ENCODE assay signal across 11 mouse cellular contexts in genomic region chr17:7231790-7232189, GRCm38 (mm10).
"Had no signal": no experiment of that assay in that cellular context is flagged by ENCODE, and none has a peak within 500 bp of the region (broad histone marks: within the 10 kb centered on the region; RNA-seq: fewer than 3 reads in every experiment).

No protein-coding gene starts in this region.

- H3K4me3 ChIP-seq: kidney, embryonic 15.5 days; limb, embryonic 15.5 days; liver, embryonic 12.5 days; megakaryocyte, embryonic 14.5 days; midbrain, embryonic 12.5 days; neural tube, embryonic 13.5 days had no signal

- H3K27ac ChIP-seq: limb, embryonic 15.5 days; liver, embryonic 12.5 days; midbrain, embryonic 12.5 days; neural tube, embryonic 13.5 days; stomach, postnatal 0 days had no signal

- H3K9ac ChIP-seq: kidney, embryonic 15.5 days; limb, embryonic 15.5 days; liver, embryonic 12.5 days; lung, embryonic 14.5 days; midbrain, embryonic 12.5 days; neural tube, embryonic 13.5 days had no signal

- H3K4me2 ChIP-seq: kidney, embryonic 15.5 days; limb, embryonic 15.5 days; liver, embryonic 12.5 days; lung, embryonic 14.5 days; midbrain, embryonic 12.5 days; neural tube, embryonic 13.5 days had no signal

- DNase-seq: kidney, postnatal 14 days; lung, embryonic 14.5 days; right cerebral cortex, postnatal 25 days; thymus, postnatal 4 days had no signal

- ATAC-seq: liver, embryonic 12.5 days had no signal

- H3K27me3 ChIP-seq: kidney, embryonic 15.5 days; limb, embryonic 15.5 days; liver, embryonic 12.5 days; megakaryocyte, embryonic 14.5 days; midbrain, embryonic 12.5 days; neural tube, embryonic 13.5 days had no signal

- H3K9me3 ChIP-seq: kidney, embryonic 15.5 days; limb, embryonic 15.5 days; liver, embryonic 12.5 days; midbrain, embryonic 12.5 days; neural tube, embryonic 13.5 days had no signal

- H3K4me1 ChIP-seq: liver, embryonic 12.5 days; megakaryocyte, embryonic 14.5 days; midbrain, embryonic 12.5 days had no signal

- H3K36me3 ChIP-seq: neural tube, embryonic 13.5 days had no signal
